Mouse (Mus musculus) ES-E14 (cell line): ENCODE measurements around the gene Tmem108. TPM values are rescaled to one million over a fixed set of nuclear protein-coding genes. Genes with fewer than 3 reads are reported as not detected.
A peak's percentile ranks its signal among the peaks of the same experiment; 100 is the strongest.

Experiments used
- DNase-seq: peaks from one replicate; pipeline ENCODE4 v3.0.0-alpha.2; 2013; ENCODE audit warnings: low read depth, low spot score
- H3K27ac ChIP-seq: 2 replicates; pipeline ENCODE4 v1.5.1; 2012; ENCODE audit warnings: low read depth, mild to moderate bottlenecking, low read length, moderate library complexity, mixed read lengths; ENCODE audit not compliant: poor library complexity, insufficient read depth, severe bottlenecking
- H3K36me3 ChIP-seq: 2 replicates; pipeline ENCODE4 v1.6.1; 2012; ENCODE audit warnings: mild to moderate bottlenecking, low read length, moderate library complexity, mixed read lengths; ENCODE audit not compliant: control insufficient read depth, poor library complexity, insufficient read depth, severe bottlenecking
- H3K4me1 ChIP-seq, 2 experiments: fragments of 150-350 bp in 1 of 2; sonication (generic) in 1 of 2; 2 replicates each; pipeline ENCODE4 v1.6.1; 2012; ENCODE audit warnings: low read length in 2 of 2, mild to moderate bottlenecking in 1 of 2, mixed read lengths in 1 of 2; ENCODE audit not compliant: control insufficient read depth in 2 of 2, insufficient read depth in 2 of 2, poor library complexity in 1 of 2
- H3K4me3 ChIP-seq, 2 experiments: fragments of 150-350 bp in 1 of 2; sonication (generic) in 1 of 2; 2 replicates each; pipeline ENCODE4 v1.5.1; 2012; ENCODE audit warnings: low read length in 2 of 2, low read depth in 1 of 2, mild to moderate bottlenecking in 1 of 2, mixed read lengths in 1 of 2; ENCODE audit not compliant: insufficient read depth in 1 of 2, poor library complexity in 1 of 2, severe bottlenecking in 1 of 2
- H3K9ac ChIP-seq: 2 replicates; pipeline ENCODE4 v1.6.1; 2012; ENCODE audit warnings: low read depth, mild to moderate bottlenecking, low read length, mixed read lengths; ENCODE audit not compliant: poor library complexity, insufficient read depth, severe bottlenecking
- H3K9me3 ChIP-seq: fragments of 150-350 bp; sonication (generic); 2 replicates; pipeline ENCODE4 v1.6.1; 2012; ENCODE audit warnings: low read depth, mild to moderate bottlenecking, low read length; ENCODE audit not compliant: control insufficient read depth, insufficient read depth
- CHD2 ChIP-seq: IDR thresholded peaks from 2 replicates; pipeline ENCODE4 v1.6.1; 2014; ENCODE audit warnings: mild to moderate bottlenecking, low read depth, low read length, inconsistent platforms
- HCFC1 ChIP-seq: IDR thresholded peaks from 2 replicates; pipeline ENCODE4 v1.6.1; 2012; ENCODE audit warnings: low read length, inconsistent platforms, borderline replicate concordance; ENCODE audit not compliant: insufficient read depth
- MAFK ChIP-seq: IDR thresholded peaks from 2 replicates; pipeline ENCODE4 v1.6.1; 2014; ENCODE audit warnings: mild to moderate bottlenecking, low read depth, low read length, inconsistent platforms; ENCODE audit not compliant: insufficient read depth
- ZC3H11A ChIP-seq: IDR thresholded peaks from 2 replicates; pipeline ENCODE4 v1.6.1; 2012; ENCODE audit warnings: low read depth, mild to moderate bottlenecking, inconsistent platforms, low read length, borderline replicate concordance
- ZNF384 ChIP-seq: IDR thresholded peaks from 2 replicates; pipeline ENCODE4 v1.6.1; 2012; ENCODE audit warnings: low read depth, low read length, inconsistent platforms
- in situ Hi-C, 2 experiments: fragments of 600-800 bp; cut with MboI; formaldehyde crosslinking; loops; one replicate each; pipeline ENCODE4 v1.15.1; 2025; ENCODE audit warnings: low sequenced_read_pairs in 2 of 2, inconsistent platforms in 1 of 2; ENCODE audit not compliant: unreplicated experiment in 2 of 2
- total RNA-seq: library from RNA; depleted of rRNA; stranded (reverse); fragments of 300-350 nt; gene quantifications from 2 replicates; pipeline ENCODE4 v1.2.3, GENCODE M21; 2012; rRNA removed

The Tmem108 gene
- 3.1 and 3.2 TPM in 2 replicates for total RNA-seq

GRCm38 (mm10) chr9:103761647-103762084 lies at the start of gene Tmem108:
Gene Tmem108 (minus strand): TSS chr9:103761837.
- TF ChIP-seq MAFK = no peak
- no peak for TF ChIP-seq ZC3H11A
- TF ChIP-seq CHD2 = 0 out of 2 replicates have a peak, but pooled peaks have one; percentile 49
- no peak for TF ChIP-seq ZNF384
- no peak within 1 kb of the TSS for H3K27ac ChIP-seq
- in situ Hi-C loops = loop anchor here in 1 of 2 experiments (25.0 kb wide), 1 partner anchor 274 kb away; the partner anchor contains the start of gene Bfsp2
- no peaks in the 10 kb centered on the region for H3K9me3 ChIP-seq
- peak within 1 kb of the TSS; percentile 65 for H3K9ac ChIP-seq
- H3K4me1 ChIP-seq = peaks cover 0 to 2% of the 10 kb centered on the region in 2 experiments; a peak in 1 of 4 replicates
- H3K4me3 ChIP-seq = peak within 1 kb of the TSS; percentile 76 to 85
- peak; percentile 76 for DNase-seq
- no peaks in the 10 kb centered on the region for H3K36me3 ChIP-seq

- Histone ChIP-seq H3K9ac (no peak overlapping the region), H3K36me3 (no peaks in the 10 kb centered on the region), H3K4me1 (no peaks in the 10 kb centered on the region), H3K9me3 (no peaks in the 10 kb centered on the region), H3K27ac (no peak overlapping the region), H3K4me3 (no peak overlapping the region)
- TF ChIP-seq HCFC1 (no peak), MAFK (no peak), ZNF384 (no peak), ZC3H11A (no peak), CHD2 (no peak)
- in situ Hi-C loops = no loop called here
- DNase-seq = no peak
Observed at GRCm38 (mm10) chr9:103789029-103789428, 27.4 kb upstream of the Tmem108 start.

GRCm38 (mm10) chr9:103784156-103784555 lies 22.5 kb upstream of the Tmem108 start:
- H3K27ac ChIP-seq = no peak overlapping the region
- H3K36me3 ChIP-seq = no peaks in the 10 kb centered on the region
- no peaks in the 10 kb centered on the region for H3K9me3 ChIP-seq
- no peak overlapping the region for H3K9ac ChIP-seq
- no peak for DNase-seq
- TF ChIP-seq CHD2 (no peak), ZNF384 (no peak), HCFC1 (no peak), ZC3H11A (no peak), MAFK (no peak)
- H3K4me3 ChIP-seq = no peak overlapping the region
- no peaks in the 10 kb centered on the region for H3K4me1 ChIP-seq
- in situ Hi-C loops = no loop called here

- in situ Hi-C loops = no loop called here
- H3K27ac ChIP-seq = no peak overlapping the region
- no peak for DNase-seq
- no peak for TF ChIP-seq ZC3H11A
- TF ChIP-seq ZNF384 = no peak
- TF ChIP-seq MAFK = no peak
- no peak for TF ChIP-seq HCFC1
- no peak for TF ChIP-seq CHD2
- H3K9ac ChIP-seq = no peak overlapping the region
- no peak overlapping the region for H3K4me3 ChIP-seq
- H3K4me1 ChIP-seq = no peaks in the 10 kb centered on the region
- no peaks in the 10 kb centered on the region for H3K9me3 ChIP-seq
- no peaks in the 10 kb centered on the region for H3K36me3 ChIP-seq
Observed at GRCm38 (mm10) chr9:103783276-103783675, 21.6 kb upstream of the Tmem108 start.

GRCm38 (mm10) chr9:103782306-103782705 lies 20.7 kb upstream of the Tmem108 start:
- Histone ChIP-seq H3K4me1 (no peaks in the 10 kb centered on the region), H3K4me3 (no peak overlapping the region), H3K9me3 (no peaks in the 10 kb centered on the region), H3K36me3 (no peaks in the 10 kb centered on the region), H3K9ac (no peak overlapping the region), H3K27ac (no peak overlapping the region)
- in situ Hi-C loops = no loop called here
- no peak for TF ChIP-seq ZNF384
- TF ChIP-seq HCFC1 = no peak
- no peak for TF ChIP-seq CHD2
- 0 out of 2 replicates have a peak, but pooled peaks have one; percentile 22 for TF ChIP-seq MAFK
- no peak for TF ChIP-seq ZC3H11A
- DNase-seq = no peak
